Mouse (Mus musculus): ENCODE data around the gene 1110002E22Rik.

1110002E22Rik gene

DNA sequence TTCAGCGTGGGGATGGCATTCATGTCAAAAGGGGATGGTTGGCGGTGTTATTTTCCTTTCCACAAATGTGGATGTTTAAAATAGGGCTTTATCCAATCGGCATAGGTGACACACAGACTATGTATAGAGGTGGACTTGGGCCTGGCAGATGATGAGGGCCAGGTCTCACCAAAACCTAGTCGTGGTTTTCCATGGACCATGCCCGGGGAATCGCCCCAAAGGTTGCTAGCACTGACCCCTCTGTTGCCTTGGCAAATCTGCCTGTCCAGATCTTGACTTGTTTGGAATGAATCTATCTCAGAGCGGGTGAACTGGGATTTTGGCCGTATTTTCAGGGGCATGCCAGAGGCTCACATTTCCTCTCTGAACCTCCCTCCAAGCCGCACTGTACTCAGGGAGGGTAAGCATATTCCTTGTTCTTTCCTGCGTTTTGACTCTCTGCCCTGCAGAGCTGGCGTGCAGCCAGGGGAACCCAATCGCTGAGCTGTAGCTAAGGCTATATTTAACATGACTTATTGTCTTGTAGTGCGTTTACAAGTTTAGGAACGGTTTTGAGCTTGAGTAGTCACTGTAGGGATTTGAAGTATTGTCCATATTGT, 1.0 kb upstream of the 1110002E22Rik start:
- no peak for DNase-seq (ENCODE audit: low spot score)

DNA sequence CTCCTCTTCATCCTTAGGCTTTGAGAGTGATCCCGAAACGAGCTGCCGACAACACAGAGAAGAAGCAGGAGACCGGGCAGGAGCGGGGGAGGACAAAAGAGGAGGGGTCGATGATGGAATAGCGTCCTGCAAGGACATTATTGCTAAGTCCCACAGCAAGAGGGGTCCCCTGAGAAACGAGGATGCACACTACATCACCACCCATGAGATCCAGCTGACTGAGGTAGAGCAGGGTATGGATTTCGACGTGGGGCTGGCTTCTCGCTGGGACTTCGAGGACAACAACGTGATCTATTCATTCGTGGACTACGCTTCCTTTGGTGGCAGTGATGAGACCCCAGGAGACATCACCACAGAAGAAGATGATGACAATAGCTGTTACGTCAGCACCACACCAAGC, 1.1 kb downstream of the 1110002E22Rik start:
- no peak for DNase-seq (ENCODE audit: low spot score)

GRCm38 (mm10) chr3:138066348-138066856, 1.6 kb downstream of the 1110002E22Rik start:
- DNase-seq (ENCODE audit: low spot score): no peak

- DNase-seq (ENCODE audit: low spot score): no peak
Observed at GRCm38 (mm10) chr3:138067288-138067687, 2.4 kb downstream of the 1110002E22Rik start, which contains the start of gene Gm5105. Gm5105 (minus strand) TSS chr3:138067388.

DNA sequence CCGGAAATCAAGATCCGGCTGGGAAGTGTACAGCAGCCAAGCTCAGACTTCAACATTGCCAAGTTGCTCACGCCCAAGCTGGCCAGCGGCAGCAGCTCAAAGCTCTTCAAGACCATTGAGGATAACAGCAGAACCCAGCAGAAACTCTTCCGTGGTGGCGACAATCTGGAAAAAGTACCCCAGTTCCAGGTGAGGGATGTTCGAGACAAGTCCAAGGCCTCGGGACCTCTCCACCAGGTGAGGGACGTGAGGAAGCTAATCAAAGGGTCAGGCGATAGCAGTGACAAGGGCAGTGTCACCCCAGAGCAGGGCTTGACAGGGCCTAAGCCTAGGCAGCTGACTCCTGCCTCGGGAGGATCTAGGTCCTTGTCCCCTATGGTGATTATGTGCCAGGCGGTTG, 3.3 kb downstream of the 1110002E22Rik start:
- no peak for DNase-seq (ENCODE audit: low spot score)

- no peak for DNase-seq (ENCODE audit: low spot score)
Observed at GRCm38 (mm10) chr3:138069756-138070511, 5.1 kb downstream of the 1110002E22Rik start.

- no peak for DNase-seq (ENCODE audit: low spot score)
Observed at GRCm38 (mm10) chr3:138071004-138071403, 6.2 kb downstream of the 1110002E22Rik start.

- DNase-seq (ENCODE audit: low spot score): no peak
Observed at GRCm38 (mm10) chr3:138071476-138072073, 6.7 kb downstream of the 1110002E22Rik start.

GRCm38 (mm10) chr3:138074214-138074613, 9.4 kb downstream of the 1110002E22Rik start:
- no peak for DNase-seq (ENCODE audit: low spot score)

GRCm38 (mm10) chr3:138075209-138075608, 10.4 kb downstream of the 1110002E22Rik start:
- DNase-seq (ENCODE audit: low spot score): no peak

- no peak for DNase-seq (ENCODE audit: low spot score)
Observed at GRCm38 (mm10) chr3:138077476-138078340, 12.9 kb downstream of the 1110002E22Rik start.

- DNase-seq (ENCODE audit: low spot score): no peak
Observed at GRCm38 (mm10) chr3:138078701-138079100, 13.8 kb downstream of the 1110002E22Rik start.

DNA sequence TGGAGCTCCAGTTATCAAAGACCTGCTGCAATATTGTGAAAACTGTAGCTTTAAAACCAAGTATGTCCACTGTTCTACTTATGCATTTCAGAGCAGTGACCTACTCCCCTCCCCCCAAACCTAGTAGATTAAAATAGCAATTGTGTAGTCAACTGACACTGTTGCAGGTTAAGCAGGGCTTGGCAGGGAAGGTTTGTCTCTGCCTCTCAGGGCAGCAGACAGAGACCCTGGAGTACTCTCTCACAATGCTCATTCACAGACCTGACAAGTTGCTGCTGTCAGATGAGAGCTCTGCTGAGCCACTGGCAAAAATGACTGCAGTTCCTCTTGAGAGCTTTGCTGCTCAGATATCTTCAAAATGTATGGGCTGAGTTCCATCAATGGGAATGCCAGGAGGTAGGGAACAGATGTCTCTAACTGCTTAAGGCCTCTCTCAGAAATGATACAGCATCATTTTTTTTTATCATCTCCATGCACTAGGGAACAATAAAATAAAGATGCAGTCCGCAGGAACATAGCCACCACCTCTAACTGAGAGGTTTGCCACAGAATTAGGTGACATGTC, 18.3 kb downstream of the 1110002E22Rik start:
- no peak for DNase-seq (ENCODE audit: low spot score)

DNA sequence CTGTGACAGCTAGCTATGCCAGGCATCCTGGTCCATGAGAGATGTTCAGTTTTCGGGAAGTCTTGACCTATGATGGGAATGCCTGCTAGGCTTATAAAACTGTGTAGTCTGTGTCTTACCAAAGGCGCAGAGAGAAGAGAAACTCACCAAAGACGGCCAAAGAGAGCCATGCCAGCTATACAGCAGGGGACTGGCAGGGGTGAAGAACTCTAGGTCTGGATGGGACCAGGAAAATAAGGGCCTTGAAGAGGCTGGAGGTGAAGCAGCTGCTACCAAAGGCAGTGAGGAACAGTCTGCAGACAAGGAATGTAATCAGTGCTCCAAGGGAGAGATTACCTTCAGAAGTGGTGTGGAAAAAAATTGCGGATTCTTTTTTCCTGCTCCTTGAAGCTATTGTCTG, 19.0 kb downstream of the 1110002E22Rik start:
- no peak for DNase-seq (ENCODE audit: low spot score)

- no peak for DNase-seq (ENCODE audit: low spot score)
Observed at GRCm38 (mm10) chr3:138095301-138095700, 30.4 kb downstream of the 1110002E22Rik start.

- DNase-seq (ENCODE audit: low spot score): no peak
Observed at GRCm38 (mm10) chr3:138095718-138096117, 30.9 kb downstream of the 1110002E22Rik start.

DNA sequence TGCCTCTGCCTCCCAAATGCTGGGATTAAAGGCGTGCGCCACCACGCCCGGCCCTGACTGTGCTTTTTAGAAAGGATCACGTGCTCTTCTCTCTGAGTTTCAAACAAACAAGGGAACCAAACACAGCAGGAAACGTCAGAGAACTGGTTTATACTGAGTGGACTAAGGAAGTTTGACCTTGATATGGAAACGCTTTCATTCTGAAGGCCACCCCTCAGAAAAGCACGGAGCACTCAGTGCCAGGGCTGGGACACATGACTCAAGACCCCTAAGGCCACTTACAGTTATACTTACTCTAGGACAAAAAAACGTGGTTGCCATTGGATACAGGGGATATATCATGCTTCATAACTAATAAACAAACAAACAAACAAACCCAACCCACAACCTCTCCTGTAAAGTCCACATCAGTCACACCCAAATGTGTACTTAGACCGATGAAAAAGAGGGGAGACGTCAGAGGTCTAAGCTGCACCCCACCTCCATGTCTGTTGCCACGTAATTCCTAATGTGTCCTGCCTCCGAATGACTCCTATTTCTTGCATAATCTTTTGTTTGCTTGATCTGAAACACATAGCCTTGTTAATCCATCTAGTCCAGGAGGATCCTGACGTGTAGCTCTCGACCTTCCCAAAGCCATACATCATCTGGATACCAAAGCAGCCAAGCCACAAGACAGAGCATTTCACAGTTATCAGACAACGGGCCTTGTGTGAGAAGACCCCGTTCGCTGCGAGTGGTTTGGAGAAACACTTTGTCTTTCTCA, 31.6 kb downstream of the 1110002E22Rik start:
- DNase-seq (ENCODE audit: low spot score): no peak

DNA sequence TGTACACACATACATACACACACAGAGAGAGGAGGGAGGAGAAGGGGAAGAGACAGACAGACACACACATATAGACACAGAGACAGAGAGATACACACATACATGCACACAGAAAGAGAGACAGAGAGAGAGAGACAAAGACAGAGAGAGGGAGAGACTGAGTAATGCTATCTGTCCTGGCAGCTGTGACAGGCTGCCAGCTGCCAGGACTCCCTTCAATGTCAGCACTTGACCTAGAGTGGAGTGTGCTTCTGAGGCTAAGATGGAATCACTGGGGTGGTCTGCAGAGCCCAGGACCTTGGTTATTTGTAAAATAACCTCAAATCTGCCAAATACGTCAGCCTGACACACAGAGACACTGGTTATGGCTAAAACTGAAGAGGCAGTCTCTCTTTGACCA, 32.9 kb downstream of the 1110002E22Rik start:
- no peak for DNase-seq (ENCODE audit: low spot score)

DNA sequence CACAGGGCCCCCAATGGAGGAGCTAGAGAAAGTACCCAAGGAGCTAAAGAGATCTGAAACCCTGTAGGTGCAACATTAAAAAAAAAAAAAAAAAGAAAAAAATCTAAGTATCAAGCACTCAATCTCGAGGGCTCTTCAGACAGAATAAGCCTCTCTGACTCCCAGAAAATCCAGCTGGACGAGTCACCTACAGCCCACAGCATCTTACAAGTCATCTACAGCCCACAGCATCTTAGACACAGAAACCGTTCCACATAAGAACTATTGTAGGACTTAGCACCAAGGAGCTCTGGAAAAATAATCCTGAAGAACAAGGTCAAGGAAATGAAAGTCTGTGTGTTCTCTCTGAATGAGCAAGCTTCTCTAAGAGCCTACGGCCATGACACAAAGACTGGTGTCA, 37.1 kb downstream of the 1110002E22Rik start:
- DNase-seq (ENCODE audit: low spot score): no peak

GRCm38 (mm10) chr3:138103690-138104089, 38.8 kb downstream of the 1110002E22Rik start:
- no peak for DNase-seq (ENCODE audit: low spot score)

- no peak for DNase-seq (ENCODE audit: low spot score)
Observed at GRCm38 (mm10) chr3:138105056-138105455, 40.2 kb downstream of the 1110002E22Rik start.

Measured in testis, postnatal 14 days (tissue).